ENCODE assay signal across 18 mouse cellular contexts in the genomic region with DNA sequence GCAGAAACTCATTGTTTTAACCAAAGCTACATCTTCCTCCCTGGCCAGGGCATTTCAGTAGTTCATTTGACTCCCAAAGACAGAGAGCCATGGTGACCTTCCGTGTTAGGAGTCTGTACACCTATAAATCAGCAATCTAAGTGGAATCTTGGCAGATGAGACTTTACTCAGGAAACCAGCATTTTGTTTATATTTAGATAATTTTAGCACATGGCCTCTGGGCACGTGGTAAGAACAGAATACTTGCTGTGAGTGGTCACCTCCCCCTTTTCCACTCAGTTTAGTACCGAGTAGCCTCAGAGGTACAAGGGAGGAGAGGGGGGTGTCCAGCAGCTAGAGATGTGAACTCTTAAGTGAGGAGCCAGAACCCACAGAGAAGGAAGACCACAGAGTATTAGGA.
"Had no signal": no experiment of that assay in that cellular context is flagged by ENCODE, and none has a peak within 500 bp of the region (broad histone marks: within the 10 kb centered on the region; RNA-seq: fewer than 3 reads in every experiment).

No protein-coding gene starts in this region.

- DNase-seq: layer of hippocampus, postnatal 36 days; liver, embryonic 13.5 days; lung, postnatal 10 days; lung, postnatal 36 days; retina, postnatal 1 day; right cerebral cortex, postnatal 25 days; spleen, adult 18-20 months; thymus, postnatal 25 days had no signal

- H3K4me1 ChIP-seq: liver, embryonic 13.5 days; lung, embryonic 15.5 days; midbrain, embryonic 10.5 days; midbrain, embryonic 13.5 days; neural tube, embryonic 13.5 days; stomach, embryonic 15.5 days had no signal

- H3K4me2 ChIP-seq: liver, embryonic 13.5 days; lung, embryonic 15.5 days; midbrain, embryonic 13.5 days; neural tube, embryonic 13.5 days; stomach, embryonic 15.5 days had no signal

- ATAC-seq: intestine, postnatal 0 days; midbrain, embryonic 13.5 days; midbrain, embryonic 16.5 days had no signal

- H3K9ac ChIP-seq: liver, embryonic 13.5 days; lung, embryonic 15.5 days; midbrain, embryonic 13.5 days; neural tube, embryonic 13.5 days; stomach, embryonic 15.5 days had no signal

- H3K4me3 ChIP-seq: left cerebral cortex, adult 2 months; liver, embryonic 13.5 days; lung, embryonic 15.5 days; megakaryocyte, embryonic 14.5 days; midbrain, embryonic 10.5 days; midbrain, embryonic 13.5 days; myocyte; neural tube, embryonic 13.5 days; stomach, embryonic 15.5 days had no signal

- H3K27ac ChIP-seq: left cerebral cortex, adult 2 months; liver, embryonic 13.5 days; lung, embryonic 15.5 days; midbrain, embryonic 10.5 days; midbrain, embryonic 13.5 days; neural tube, embryonic 13.5 days; stomach, embryonic 15.5 days had no signal

- H3K36me3 ChIP-seq: liver, embryonic 13.5 days; lung, embryonic 15.5 days; midbrain, embryonic 10.5 days; midbrain, embryonic 13.5 days; neural tube, embryonic 13.5 days; stomach, embryonic 15.5 days had no signal

- H3K27me3 ChIP-seq: liver, embryonic 13.5 days; lung, embryonic 15.5 days; megakaryocyte, embryonic 14.5 days; midbrain, embryonic 13.5 days; neural tube, embryonic 13.5 days; stomach, embryonic 15.5 days had no signal

- H3K9me3 ChIP-seq: liver, embryonic 13.5 days; lung, embryonic 15.5 days; megakaryocyte, embryonic 14.5 days; midbrain, embryonic 10.5 days; midbrain, embryonic 13.5 days; neural tube, embryonic 13.5 days; stomach, embryonic 15.5 days had no signal
